Mouse (Mus musculus) cerebellum, adult 11-12 months (tissue): ENCODE results near the gene Tmprss11e.

Experiments used
- DNase-seq: peaks from one replicate; pipeline ENCODE4 v3.0.0; 2022

The Tmprss11e gene

DNA sequence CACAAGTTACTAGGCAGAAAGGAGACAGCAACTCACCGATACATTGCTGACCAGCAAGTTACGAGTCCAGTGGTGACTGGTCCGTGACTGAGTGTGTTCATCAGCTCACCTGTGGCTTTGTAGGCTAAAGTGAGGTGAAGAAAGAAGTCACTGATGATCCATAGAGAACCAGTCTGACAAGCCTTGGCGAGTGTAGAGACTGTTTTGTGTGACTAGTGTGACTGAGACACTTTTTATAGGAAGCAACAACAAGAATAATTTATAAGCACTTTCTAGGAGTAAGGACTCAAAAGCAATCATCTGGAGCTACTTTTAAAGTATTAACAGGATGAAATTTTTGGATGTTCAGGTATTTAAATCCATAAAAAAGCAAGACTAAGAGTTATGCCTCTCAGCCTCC lies at the start of gene Tmprss11e:
Gene Tmprss11e (minus strand): TSS at position 101 of the 400 bp plus-strand sequence.
- DNase-seq: no peak

DNA sequence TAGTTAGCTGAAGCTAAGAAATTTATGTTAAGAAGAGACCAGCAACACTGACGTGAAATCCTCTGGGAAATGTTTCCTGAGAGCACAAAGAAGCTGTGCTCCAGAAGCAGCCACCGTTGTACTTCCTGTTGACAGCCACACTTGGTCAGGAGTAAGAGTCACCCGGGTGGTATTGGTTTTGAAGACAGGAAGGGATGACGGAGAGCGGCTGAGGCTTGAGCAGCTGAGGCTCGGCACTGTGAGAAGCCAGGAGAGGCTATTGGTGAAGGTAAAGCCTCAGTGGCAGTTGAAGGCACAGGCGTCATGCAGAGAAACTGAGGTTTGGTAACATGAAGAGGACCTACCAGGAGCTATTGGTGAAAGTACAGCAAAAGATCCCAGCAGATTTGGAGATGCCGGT lies 47.2 kb upstream of the Tmprss11e start:
- no peak for DNase-seq

DNA sequence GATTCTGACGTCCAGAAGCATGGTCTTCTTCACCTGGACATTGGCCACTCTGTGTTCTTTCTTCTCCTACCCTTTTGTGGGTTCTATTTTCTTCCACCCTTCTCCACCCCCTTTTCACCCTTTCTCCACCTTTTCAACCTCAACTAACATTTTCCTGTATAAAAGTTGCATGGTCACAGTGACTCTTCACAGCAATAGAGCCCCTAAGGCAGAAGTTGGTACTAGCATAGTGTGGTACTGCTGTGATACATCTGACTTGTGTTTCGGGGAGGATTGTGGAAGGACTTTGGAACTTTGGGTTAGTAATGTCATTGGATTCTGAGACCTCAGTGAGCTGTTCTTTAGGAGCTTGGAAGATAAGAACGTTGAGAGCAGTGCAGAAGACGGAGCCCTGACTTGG lies 46.6 kb upstream of the Tmprss11e start:
- DNase-seq: no peak

DNA sequence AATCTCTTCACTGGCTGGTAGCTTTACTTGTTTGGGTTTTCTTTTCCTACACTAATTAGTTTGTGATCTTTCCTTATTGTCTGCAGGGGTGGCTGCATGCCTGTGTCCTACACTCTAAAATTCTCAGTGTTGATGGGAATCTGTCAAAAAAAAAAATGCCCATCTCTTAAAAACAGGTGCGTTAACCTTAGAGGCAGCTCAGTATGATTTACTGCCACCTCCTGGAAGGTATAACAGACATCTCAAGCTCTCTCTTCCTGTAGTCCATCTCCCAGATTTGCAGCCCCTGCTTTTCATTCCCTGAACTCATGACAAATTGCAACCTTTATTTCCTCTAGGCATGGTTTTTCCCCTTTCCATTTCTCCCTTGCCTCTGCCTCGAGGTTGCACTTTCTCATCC lies 44.3 kb upstream of the Tmprss11e start:
- DNase-seq: no peak

DNA sequence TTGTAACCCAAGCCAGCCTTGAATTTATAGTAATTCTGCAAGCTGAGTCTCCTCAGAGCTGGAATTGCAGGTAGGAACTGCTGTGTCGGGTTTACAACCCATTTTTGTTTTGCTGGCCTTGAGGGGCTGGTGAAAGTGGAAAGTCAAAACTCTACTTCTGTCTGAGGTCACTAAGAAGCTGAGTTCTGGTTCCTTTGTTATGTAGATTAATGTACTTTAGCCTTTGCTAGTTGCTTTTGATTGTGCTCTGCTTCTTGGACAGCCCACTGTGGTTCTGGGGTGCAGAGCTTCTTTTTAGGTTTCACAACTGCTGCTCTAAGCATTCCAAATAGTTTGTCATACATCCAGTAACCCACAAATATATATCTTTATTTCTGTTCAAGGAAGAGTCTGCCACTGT lies 41.2 kb upstream of the Tmprss11e start:
- no peak for DNase-seq

DNA sequence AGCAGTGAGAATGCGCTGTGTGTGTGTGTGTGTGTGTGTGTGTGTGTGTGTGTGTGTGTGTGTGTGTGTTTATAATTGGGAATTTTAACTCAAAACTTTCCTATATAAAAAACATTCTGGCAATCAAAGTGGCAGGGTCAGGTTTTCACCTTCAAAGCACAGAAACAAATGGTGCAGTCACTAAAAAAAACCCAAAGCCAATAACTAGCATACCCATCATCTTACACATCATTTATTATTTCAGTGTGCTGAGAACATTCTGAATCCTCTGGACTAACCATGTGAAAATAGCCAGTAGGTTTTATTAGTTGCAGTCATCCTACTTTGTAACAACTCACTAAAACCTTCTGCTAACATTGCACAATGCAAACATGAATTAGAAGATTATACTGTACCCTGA lies 38.6 kb upstream of the Tmprss11e start:
- no peak for DNase-seq

DNA sequence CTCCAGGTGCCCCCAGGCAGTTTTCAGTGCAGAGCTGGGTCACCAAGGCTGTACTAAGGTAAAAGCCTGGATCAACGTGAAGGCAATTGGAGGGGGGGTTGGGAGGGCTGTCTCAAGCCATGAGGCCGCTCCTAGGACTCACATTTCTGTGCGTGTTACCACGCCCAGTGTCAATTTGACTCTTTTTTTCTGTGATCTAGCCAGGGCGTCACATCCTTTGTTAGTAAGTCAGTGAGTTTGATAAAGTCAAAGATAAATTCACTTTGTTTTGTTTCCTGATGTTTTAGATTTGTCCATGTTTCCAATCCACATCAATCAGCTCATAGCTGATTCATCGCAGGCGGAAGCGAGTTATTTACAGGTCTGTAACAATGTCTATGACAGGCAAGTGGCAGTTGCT lies 37.4 kb upstream of the Tmprss11e start:
- no peak for DNase-seq

DNA sequence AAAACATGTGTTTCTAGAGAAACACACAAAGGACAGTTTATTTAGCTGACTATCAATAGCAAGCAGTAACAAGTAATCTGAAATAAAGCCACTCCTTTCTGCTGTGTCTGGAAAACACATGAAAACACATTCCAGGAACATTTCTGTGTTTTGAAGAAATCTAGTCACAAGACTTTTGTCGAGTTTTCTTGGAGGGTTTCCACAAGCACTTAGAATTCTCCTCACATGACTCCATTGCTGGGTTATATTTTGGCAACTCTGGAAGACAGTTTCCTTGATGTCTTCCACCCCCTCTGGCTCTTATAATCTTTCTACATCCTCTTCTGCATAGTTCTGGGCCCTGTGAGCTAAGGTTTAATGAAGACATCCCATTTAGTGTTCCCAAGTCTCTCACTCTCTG lies 32.9 kb upstream of the Tmprss11e start:
- DNase-seq: no peak

DNA sequence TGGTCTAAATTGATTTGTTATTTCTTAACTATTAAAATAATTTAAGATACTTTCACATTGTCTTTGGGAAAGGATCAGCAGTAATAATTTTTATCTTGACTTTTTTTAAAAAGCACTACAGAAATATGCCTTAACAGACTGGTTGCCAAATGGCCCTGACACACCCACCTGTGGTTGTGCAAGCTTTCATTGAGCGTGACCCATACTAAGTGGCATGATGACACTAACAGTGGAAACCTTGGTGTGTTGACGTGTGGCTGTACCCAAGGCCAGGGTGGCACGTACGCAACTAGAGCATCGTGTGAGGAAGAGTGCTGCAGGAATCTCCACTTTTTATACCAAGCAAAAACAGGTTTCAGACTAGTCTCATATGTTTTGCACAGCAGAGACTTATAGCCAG lies 31.3 kb upstream of the Tmprss11e start:
- DNase-seq: no peak

DNA sequence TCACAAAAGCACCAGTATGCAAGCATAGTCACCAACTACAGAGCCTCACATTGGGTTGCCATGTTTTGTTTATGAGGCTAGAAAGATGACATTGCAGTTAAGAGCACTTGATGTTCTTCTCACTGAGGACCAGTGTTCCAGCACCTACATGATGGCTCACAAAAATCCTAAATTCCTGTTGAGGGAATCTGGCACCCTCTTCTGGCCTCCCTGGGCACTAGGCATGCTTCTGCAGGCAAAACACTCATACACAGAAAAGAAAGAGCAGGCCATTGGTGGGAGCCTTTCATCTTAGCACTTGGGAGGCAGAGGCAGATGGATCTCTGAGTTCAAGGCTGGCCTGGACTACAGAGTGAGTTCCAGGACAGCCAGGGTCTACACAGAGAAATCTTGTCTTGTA lies 25.4 kb upstream of the Tmprss11e start:
- no peak for DNase-seq

DNA sequence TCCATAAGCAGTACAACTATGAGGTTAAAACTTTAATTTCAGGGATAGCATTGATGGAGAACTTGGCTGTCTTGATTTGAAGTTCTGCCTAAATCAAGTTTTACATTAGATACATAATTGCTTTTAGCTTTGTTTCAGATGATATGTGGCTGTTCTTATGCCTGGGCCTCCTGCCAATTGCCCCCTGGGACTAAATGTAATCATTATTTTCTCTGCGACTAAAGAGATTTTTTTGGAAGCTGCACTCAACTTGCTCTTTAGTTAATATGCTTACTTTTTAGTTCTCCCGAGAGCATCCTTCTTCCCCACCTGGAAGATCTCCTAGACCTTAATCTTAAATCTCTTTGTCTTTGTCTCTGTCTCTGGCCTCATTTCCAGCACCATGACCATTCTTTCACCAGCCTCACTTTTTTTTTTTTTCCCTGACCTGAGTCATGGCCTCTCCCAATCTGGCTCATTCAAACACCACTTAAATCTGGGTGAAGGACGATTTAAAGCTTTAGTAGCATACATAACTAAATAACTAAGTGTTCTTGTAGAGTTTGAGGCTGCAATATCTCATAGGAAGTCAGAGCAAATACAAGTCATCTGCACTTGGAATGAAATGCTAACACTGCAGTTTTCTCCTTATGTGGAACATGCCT lies 23.5 kb upstream of the Tmprss11e start:
- DNase-seq: no peak

DNA sequence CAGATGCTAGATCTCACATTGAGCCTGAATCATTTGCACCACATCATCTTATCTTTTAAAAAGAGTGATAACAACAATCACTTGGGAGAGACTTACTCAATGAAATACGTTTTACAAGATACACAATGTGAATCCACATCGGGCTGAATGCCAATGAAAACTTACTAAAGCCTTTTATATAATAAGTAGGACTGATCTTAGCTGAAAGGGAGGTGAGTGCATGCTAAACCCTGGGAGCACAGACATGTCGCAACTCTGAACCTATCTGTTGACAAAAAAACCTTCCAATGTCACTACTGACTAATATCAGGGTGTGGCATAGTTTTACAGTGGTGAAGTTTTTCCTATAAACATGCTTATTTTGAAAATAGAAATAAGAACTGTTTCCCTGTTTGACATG lies 2.8 kb downstream of the Tmprss11e start:
- no peak for DNase-seq

DNA sequence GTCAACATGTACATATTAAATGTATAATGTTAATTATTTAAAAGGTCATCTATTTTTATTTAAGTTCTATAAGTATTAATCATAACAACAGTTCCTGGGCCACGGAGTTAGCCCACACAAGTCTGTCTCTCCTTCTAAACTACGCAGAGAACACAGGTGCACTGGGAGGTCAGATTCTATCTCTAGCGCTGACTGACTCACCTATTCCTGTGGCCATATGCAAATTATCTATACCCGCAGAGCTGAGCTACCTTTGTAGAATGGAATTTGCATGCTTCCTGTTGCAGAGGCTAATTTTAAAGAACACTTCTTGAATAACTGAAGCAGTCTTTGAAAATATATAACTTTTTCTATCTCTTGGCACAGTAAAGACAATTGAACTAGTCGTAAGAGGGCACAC lies 4.5 kb downstream of the Tmprss11e start:
- DNase-seq: no peak

DNA sequence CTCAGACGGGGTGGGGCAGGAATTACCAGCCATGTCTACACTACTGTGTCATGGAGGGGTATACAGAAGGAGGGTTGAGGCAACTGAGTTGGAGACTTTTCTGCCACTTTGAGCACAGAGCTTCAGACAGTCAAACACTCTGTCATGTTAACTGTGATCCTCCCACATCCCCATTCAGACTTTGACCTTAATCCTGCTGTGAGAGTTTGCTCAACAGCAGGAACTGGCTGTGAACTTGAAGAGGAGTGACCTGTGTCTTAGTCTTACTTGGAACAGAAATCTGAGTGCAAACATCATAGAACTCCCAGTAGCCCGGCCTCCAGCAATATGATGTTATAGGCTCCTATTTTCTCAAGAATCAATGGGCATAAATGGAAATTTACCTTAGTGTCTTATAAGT lies 9.8 kb downstream of the Tmprss11e start:
- DNase-seq: no peak

DNA sequence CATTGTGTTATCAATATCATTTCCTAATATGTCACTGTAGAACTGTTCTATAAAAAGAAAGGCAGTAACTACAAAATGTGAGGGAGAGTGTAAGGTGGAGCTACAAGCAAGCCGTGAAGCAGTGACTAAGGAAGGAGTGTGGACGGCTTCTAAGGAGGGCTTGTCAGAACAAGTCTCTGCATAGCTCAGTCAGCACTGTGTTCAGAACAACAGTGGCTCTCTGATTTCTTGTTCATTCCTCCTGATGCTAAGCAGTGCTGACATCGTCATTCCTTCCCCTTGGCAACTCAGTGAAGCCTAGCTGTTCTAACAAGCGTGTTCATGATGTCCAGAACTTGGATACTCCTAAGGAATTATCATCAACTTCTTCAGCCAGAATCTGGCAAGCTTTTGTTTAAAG lies 15.0 kb downstream of the Tmprss11e start:
- no peak for DNase-seq

DNA sequence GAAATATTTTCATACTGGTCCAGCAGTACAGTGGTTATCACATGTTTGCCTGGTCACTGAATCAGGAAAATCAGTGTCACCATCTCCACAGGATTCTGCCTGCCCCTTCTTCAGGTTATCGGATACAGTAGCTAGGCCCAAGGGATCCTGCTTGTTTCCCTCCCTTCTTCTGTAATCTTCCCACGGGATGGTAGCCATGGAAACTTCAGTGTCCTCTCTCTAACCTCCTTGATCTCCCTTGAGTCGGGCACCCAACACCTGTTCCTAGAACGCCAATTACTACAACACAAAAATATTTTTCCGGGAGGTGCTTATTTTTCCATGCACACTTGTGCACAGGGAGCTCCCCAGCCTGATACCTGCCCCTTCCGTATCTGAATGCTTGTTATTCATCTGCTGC lies 17.0 kb downstream of the Tmprss11e start:
- DNase-seq: no peak

DNA sequence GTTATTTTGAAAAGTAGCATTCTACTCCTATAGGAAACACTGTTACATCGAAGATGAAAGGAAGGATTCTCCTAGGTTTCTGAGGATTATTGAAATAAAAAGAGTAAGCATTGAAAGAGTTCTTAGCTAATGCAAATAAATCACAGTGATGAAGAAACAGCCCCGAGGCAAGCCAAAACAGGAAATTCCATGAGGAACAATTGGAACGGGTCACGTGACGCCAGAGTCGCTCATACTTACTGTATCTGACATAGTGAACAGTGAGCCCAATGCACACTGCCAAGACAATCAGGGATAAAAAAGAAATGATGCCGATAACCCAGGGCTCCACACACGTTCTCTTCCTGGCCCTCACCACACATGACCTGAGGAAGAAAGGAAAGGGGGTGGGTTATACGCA lies 18.6 kb downstream of the Tmprss11e start:
- DNase-seq: no peak

DNA sequence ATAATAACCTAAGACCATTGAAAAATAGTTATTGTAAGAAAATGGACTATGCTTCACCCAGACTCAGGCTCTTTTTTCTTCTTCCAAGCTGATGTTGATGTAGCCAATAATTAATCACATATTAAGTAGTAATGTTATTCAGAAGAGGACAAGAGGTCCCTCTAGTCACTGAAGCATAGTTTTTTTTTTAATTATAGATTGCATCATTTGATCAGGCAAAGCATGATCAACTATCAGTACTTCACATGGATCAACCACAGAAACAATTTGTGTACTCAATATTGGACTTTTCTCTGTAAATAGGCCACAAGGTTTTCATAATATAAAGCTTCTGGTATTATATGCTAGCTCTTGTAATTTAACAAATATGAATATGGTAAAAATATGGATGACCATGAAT lies 20.6 kb downstream of the Tmprss11e start:
- no peak for DNase-seq

DNA sequence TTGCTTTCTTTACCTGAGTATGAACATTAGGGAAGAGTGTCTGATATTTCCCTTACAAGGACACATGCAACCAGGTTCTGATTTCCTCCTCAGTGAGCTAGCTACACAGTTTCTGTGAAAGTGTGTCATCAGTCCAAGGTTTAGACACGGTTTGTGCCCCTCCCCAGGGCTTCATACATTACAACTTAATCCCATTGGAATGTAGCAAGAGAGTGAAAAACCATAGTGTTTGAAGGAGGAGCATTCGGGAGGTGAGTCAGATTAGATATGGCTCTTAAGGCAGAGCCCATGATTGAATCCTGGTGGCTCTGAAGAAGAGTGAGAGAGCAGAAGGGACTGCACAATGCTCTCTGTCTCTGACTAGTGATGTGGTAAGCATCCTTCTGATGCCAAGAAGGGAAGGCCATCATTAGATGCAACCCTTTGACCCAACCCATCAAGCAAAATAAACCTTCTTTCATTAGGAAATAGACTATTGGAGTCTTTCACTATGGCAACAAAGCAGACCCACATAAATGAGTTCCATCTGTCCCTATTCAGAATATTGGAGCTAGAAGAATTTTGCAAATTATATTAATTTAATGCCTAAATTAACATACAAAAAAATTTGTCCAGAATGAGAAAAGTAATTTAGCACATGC lies 22.7 kb downstream of the Tmprss11e start:
- no peak for DNase-seq

DNA sequence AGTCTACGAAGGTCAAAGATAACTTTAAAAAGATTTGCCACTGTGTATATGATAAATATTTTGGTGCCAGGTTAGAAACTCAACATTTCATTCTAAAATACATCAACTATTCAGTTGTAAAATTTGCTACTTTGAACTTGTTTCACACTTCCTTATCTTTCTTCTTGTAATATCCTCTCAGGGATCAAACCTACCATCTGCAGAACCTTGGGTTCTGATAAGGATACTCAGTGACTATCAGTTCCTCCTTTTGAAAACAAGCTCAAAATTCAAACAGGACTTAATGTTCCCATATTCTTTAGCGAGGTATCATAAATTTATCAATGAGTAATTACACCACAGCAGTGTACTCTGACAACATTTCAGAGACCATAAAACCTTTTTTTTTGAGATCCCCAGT lies 30.6 kb downstream of the Tmprss11e start:
- no peak for DNase-seq

DNA sequence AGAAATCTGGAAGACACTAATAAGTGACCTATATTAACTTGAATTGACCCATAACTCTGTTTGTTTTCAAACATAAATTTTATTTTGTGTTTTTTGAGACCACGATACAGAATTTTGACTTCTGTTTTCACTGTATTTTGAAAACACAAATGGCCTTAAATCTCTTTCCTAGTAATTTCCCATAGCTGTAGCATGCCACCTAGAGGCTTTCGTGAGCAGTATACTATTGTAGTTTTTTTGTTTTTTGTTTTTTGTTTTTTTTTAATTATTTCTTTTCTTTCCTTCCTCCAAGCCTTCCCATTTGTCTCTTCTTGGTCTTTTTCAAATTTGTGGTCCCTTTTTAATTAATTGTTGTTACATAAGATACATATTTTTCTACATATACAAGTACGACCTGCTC lies 40.7 kb downstream of the Tmprss11e start:
- DNase-seq: no peak

DNA sequence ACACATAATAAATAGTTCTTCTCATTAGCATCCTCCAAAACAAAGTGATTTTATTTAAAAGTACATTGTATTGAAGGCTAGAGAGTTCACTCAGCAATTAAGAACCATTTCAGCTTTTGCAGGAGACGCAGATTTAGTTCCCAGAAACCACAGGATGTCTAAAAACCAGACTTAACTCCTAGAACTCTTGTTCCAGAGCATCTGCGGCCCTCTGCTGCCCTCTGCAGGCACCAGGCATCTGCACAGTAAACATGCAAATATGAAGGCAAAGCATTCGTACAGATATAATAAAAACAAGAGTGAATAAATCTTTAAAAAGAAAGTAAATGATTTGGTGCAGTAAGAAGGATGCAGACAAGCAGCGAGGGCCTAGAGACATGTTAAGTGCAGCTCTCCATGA lies 60.9 kb downstream of the Tmprss11e start:
- no peak for DNase-seq

DNA sequence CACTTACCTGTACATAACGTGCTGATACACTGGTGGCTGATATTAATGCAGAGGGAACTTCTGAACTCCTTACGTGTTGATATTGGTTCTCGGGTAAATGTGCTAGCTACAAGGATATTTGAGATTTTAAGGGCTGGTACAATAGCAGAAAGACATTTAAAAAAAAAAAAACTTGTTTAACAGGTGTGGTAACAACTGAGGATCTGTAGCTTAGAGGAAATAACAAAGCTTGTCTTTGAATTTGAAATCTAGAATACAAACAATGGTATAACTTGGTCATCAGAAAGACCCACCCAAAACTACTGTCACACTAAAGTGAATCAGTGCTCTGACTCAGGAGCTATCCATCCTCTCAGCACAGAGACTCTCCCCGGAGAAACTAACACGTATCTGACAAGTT lies 69.4 kb downstream of the Tmprss11e start, which contains the start of gene Tmprss11b:
Gene Tmprss11b (minus strand): TSS at position 101 of the 400 bp plus-strand sequence.
- DNase-seq: no peak
